Mouse (Mus musculus): ENCODE measurements around the gene Elp5. TPM values are rescaled to one million over a fixed set of nuclear protein-coding genes. Genes with fewer than 3 reads are reported as not detected.
A peak's percentile ranks its signal among the peaks of the same experiment; 100 is the strongest.
"Not testable (repeated sequence)": the region's sequence is repeated elsewhere in the genome, so short reads cannot be mapped to it uniquely, and the experiment has no call there.

The Elp5 gene
- total RNA-seq, 2 experiments from 2014 or later, result 62.7 to 81.3 TPM

DNA sequence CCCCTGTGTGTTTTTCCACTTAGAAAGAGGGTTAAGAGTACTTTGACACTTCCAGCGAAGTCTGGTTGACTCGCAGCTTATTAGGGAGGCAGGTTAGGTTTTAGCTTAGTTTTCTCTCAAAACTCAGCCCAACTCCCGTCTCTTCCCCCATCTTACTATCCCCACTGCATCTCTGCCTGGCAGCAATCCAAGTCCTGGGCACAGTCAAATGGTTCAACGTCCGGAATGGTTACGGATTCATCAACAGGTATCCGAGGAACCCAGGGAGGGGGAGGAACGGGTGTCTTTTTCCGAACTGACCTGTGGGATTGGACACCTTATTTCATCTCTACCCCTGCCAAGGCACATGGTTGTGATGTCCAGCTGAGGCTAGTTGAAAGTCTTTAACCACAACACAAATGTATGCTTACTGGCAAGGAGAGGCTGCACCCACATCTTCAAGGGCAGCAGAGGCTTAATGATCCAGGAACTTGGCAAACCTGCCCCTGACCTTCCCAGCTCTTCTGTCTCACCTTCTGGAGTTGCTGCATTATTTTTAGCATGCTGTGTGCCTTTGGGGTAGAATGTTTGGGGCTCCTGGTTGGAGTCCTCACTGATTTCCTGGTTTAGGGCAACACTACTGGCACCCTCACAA lies 45.5 kb downstream of the Elp5 start:
- no peak for DNase-seq (ENCODE audit: low spot score in 2 of 2)

DNA sequence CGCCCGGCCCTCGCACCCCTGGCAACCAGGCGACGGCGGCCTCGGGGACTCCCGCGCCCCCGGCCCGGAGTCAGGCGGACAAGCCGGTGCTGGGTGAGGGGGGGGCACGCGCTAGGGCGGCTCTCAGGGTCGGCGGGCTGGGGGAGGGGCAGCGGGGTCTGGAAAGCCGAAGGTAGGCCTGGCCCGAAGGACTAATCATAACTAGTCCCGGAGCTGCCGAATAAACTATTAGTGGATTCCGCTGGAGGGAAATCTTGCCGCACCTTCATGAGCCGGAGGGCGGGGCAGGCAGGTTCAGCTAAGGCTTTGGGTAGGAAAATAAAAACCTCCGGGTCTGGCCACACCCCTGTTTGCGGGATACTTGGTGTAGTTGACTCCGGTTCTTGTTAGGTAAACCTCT lies 46.2 kb downstream of the Elp5 start:
- DNase-seq (ENCODE audit: low spot score in 2 of 2), result no peak

DNA sequence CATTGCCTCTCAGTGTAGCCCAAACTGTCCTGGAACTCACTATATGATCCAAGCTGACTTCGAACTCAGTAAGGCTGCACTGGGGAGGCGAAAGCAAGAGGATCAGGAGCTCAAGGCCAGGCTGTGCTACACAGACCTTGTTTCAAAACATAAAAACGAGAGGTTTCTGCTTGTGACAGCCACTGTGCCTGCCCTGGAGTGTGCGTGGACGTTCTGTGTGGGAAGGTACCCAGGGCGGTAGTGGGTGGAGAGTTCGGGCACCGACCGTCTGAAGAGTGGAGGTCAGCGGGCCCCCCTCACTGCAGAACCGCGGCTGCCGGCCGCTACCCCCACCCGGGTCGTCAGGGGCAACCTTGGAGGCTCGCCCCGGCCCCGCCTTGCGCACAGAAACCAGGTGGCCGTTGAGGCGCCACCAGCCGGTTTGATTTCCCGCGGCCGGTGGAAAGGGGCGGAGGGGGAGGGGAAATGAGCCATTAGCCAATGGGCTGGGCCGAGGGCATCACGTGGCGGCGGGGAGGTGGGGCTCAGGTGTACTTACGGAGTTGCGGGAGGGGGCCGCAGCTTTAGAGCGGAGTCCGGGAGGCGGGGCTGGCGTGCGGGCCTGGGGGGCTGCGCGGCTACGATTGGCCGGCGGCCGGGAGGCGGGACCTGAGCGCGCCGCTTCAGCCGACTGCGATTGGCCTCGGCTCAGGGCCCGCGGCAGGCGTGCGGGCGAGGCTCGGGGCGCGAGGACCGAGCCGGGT lies 47.0 kb downstream of the Elp5 start, which contains the start of gene Ybx2:
TSS of gene Ybx2 (plus strand) at position 660 of the 743 bp plus-strand sequence.
- DNase-seq (ENCODE audit: low spot score in 2 of 2), result peak; percentile 79 to 81

DNA sequence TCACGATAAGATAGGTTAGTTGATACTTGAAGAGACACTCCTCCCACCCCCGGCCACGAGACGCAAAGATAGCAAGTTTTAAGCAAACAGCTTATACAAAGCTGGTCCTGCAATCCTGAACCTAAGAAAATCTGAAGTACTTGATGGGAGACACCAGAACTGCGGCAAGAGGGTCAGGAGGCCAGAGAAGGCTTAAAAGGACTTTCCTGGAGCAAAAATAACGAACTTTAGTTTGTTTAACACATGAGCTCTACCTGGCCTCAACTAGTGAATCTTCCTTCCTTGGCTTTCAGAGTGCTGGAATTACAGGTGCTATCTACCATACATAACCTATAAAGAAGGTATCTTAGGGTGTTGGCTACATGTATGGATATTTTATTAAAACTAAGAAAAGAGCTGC lies 47.6 kb downstream of the Elp5 start:
- no peak for DNase-seq (ENCODE audit: low spot score in 2 of 2)

DNA sequence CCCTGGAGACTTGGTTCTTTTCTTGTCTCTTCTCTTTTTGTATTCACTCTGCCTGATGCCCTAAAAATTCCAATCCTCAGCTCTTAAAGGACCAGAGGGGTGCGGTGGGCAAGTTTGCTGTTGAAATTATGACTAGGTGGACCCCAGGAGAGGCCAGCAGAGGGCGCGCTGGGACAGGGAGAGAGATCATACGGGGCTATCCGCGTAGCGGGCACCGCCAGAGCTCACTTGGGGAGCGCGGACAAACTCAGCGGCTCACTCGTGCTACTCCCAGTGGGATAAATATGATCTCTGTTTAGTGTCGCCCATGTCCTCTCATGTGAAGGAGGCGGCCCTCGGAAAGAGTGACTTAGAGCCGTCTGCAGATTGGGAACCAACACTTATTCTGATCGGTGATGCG lies 48.1 kb downstream of the Elp5 start:
- peak; percentile 95 to 98 for DNase-seq (ENCODE audit: low spot score in 2 of 2)

DNA sequence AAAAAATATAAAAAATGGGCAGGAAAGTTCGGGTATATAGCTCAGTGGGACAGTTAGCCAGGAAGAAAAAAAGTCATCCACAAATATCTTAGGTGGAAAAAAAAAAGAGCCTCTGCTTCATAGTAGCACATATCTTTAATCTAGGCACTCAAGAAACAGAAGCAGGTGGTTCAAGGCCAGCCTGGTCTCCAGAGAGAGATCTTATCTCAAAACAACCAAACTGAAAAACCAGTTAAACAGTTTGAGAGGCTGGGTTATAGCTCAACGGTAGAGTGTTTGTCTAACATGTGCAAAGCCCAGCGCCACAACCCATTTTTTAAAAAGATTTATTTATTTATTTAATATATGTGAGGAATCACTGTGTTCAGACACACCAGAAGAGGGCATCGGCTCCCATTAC lies 49.3 kb downstream of the Elp5 start:
- DNase-seq (ENCODE audit: low spot score in 2 of 2), result no peak

DNA sequence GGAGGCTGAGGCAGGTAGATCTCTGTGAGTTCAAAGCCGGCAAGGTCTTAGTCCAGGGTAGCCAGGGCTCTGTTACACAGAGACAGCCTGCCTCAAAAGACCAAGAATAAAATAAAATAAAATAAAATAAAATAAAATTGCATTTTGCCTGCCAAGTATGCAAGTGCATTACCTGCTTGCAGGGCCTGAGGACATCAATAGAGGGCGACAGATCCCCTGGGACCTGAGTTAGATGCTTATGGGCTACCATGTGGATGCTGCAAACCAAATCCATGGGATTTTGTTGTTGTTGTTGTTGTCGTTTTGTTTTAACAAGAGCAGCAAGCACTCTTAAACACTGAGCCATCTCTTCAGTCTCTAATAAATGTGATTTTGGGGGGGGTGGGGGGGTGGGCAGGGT lies 50.1 kb downstream of the Elp5 start:
- DNase-seq (ENCODE audit: low spot score in 2 of 2), result no peak

DNA sequence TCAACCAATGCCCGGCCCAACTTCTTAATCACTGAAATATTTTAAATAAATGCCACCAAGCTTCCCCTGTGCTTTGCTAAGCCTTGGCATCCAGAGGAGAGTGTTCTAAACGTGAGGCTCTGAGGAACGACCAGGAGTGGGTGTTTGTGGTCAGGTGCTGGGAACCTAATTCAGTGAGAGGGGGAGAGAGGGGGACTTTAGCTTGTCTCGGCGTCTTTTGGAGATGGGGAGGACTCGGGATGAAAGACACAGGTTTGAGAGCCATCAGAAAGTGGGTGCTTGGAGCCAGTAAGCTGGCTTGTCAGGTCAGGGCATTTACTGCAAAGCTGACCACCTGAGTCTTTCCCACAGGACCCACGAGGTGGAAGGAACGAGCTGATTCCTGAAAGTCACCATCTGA lies 50.5 kb downstream of the Elp5 start:
- no peak for DNase-seq (ENCODE audit: low spot score in 2 of 2)

DNA sequence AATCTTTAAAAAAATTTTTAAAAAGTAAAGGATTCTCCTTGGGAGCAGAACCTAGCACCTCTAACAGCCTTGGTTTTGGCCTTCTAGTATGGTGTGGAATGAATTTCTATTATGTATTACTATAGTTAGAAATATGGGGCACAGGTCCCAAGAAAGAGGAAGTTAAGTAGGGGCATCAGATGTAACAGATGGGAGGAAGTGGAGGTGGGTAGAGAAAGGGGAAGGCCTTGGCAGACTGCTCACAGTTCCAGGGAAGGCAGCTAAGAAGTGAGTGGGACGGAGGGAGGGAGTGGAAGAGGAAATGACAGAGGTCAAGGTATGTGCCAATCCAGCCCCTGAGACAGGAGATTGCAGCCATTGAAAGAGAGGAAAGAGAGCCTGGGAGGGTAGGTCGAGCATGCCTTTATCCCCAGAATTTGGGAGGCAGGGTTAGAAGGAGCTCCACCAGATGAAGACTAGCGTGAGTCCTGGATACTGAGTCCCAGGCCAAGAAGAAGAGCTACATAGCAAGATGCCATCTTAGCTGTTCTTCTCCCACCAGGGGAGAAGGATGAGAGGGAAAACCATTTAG lies 51.3 kb downstream of the Elp5 start:
- DNase-seq (ENCODE audit: low spot score in 2 of 2), result no peak

DNA sequence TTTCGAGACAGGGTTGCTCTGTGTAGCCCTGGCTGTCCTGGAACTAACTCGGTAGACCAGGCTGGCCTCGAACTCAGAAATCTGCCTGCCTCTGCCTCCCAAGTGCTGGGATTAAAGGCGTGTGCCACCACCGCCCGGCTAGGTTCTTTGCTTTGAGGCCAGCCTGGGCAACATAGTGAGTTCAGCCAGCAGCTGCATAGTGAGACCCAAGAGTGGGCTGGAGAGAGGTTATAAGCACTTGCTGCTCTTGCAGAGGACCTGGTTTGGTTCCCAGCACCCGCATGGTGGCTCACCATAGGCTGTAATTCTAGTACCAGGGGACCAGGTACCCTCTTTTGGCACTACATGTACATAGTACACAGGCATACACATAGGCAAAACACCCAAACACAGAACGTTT lies 52.1 kb downstream of the Elp5 start:
- not testable (repeated sequence) for DNase-seq (ENCODE audit: low spot score in 2 of 2)

DNA sequence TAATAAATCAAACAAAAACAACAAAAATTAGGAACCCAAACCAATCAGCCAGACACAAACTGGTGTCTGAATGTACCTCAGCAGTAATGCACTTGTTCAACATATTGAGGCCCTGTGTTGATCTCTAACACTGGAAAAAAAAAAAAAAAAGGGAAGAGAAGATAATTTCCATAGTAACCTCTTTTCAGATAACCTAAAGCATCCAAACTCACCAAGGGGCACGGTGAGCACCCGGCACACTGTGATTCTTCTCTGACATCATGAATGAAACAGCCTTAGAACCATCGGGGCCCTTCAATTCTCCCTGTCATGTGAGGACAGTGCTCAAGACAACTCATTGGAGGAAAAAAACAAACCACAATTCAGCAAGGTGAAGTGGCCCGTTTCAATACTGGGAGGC lies 52.6 kb downstream of the Elp5 start:
- no peak for DNase-seq (ENCODE audit: low spot score in 2 of 2)

DNA sequence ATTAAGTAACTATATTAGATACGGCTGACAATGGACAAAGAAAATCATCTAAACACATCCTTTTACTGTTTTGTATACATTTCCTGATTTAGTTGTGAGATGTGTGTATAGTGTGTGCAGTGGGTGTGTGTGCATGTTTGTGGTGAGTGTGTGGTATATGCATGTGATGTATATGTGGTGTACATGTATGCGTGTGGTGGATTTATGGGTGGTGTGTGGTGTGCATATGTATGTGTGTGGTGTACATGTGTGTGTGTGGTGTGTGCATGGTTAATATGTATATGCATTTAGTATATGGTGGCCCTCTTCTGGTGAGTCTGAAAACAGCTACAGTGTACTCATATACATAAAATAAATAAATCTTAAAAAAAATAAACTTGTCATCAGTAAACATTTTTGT lies 54.8 kb downstream of the Elp5 start:
- no peak for DNase-seq (ENCODE audit: low spot score in 2 of 2)

DNA sequence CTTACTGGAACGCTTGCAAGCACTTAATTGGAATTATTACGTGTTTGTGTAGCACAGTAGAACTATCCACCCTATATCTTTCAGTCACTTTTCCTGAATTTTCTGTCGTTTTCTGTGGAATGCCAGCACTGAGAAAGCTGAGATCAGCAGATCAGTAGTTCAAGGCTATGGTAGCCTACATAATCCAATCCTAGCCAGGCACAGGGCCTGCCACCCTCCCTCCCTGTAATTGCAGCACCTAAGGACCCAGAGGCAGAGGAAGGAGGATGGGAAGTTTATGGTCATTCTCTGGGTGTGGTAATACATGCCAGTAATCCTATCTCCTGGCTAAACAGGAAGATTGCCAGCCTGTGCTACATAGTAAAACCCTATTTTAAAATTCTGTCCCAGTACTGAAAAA lies 59.5 kb downstream of the Elp5 start:
- no peak for DNase-seq (ENCODE audit: low spot score in 2 of 2)

DNA sequence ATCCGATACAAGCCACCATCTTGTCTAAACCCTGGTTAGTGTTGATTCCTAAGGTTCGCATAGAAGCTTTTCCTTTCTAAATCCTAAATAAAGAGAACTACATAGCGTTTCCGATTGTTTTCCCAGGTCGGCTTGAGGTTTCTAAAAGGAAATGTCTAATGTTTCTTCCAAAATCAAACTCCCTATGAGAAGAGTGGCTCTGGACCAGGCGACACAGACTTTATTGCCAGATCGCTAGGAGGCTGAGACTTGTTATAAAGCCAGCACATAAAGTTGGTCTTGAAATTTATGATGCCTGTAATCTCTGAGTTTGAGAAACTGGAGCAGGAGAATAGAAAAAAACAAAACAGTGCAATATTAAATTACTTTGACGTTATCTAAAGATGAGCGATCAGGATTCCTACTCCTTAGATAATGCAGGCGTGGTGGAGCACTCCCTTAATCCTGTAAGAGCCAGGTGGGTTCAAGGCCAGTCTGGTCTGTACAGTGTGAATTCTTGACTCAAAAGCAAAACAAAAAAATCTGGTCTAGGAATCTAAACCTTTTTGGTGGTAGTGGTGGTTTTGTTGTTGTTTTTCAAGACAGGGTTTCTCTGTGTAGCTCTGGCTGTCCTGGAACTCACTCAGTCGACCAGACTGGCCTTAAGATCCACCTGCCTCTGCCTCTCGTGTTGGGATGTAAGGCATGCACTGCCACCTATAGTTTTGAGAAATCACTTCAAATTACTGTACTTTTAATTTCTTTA lies 60.1 kb downstream of the Elp5 start:
- DNase-seq (ENCODE audit: low spot score in 2 of 2), result peak in 1 of 2 experiments; percentile 23

DNA sequence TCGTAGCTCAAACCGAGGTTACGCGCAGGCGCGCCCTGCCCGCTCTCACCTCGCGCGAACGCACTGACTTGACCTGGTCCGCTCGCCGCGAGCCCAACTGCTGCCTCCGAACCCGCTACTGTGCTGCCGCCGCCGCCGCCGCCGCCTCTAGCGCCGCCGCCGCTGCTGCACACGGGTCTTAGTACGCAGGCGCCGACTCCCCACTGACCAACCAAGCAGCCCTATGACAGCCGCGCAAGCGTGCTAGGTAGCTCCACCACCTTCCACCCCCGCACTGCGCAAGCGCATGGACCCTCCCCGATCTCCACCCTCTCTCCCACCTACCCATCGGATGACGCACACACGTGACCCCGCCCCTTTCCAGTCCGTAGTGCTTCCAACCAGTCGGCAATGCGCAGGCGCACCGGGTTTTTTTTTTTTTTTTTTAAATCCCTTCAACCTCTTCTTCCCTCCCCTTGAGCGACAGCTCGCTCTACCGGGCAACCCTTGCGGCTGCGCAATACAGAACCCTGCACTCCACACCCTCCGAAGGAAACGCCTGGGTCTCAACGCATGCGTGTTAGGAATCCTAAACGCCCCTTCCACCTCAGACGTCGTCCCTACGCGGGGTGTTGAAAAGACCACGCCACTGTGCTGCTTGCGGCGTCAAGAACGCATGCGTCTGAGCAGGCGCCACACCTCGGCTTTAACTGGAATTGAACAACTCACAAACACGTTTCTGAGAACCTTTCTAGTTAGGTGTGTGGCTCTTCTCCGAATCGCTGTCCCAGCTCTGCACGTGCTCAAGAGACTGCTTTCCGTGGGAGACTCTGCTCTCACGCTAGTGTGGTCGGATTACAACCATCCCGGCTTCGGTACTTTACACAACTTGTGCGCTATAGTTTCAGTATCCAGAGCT lies 61.0 kb downstream of the Elp5 start, which contains the start of gene Eif5a:
TSS of gene Eif5a (minus strand) at position 845 of the 898 bp plus-strand sequence.
- peak; percentile 100 for DNase-seq (ENCODE audit: low spot score in 2 of 2)

DNA sequence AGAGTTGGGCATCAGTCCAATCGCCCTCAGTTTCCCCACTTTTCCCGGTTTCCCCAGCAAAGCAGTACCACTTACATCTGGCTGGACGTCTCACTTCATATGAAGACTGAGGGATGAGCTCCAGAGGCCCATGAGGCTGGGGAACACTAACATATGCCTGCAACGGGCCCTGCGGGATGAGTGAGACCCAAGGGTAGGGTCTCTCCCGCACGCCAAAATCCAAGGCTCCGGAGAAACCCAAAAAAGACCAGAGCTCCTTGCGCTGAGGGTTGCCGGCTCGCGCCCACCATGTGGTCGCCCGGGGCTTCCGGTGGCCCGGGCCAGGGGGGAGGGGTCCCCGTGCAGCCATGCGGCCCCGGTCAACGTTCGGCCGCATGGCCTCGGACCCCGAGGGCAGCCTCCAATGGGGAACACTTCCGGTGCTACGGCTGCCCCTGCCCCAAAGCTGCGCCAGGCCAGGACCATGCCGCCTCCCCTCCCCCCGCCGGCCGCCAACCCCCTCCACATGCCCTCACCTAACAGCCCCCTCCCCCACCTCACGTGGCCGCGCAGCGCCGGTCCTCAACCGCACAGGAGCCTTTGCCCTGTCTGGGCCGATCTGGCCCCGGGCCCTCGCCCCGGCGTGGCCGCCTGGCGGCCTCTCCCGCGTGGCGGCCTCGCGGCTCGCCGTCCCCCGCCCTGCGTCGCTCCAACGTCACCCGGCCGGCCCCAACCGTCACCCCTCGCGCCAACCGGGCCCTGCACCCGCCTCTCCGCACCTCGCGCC lies 61.9 kb downstream of the Elp5 start:
- peak in 1 of 2 experiments; percentile 47 for DNase-seq (ENCODE audit: low spot score in 2 of 2)

DNA sequence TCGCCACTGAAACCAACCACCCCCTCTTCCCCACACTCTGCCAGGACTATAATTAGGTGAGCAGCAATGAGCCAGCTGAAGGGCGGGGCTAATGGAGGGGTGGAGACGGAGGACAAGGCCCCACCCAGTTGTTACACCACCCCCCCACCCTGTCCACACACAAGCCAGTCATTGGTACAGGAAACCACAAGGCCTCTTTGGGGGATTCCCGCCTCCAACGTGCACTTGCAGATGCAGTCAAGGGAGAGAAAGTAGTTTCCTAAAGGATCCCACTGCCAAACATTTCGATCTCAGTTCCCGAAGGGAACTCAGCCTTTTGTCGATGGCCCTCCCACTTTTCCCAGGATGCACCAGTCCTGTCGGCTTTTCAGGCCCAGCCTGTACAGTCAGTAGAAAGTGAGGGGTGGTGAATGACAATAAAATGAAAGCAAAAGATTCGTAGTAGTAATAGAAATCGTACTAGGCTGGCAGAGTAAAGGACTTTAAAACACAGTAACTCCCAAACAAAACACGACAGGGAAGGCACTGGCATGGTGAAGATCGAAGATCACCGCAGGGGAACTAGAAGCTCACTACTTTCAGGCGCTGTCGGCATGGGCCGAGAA lies 62.6 kb downstream of the Elp5 start:
- DNase-seq (ENCODE audit: low spot score in 2 of 2), result peak; percentile 69 to 72

DNA sequence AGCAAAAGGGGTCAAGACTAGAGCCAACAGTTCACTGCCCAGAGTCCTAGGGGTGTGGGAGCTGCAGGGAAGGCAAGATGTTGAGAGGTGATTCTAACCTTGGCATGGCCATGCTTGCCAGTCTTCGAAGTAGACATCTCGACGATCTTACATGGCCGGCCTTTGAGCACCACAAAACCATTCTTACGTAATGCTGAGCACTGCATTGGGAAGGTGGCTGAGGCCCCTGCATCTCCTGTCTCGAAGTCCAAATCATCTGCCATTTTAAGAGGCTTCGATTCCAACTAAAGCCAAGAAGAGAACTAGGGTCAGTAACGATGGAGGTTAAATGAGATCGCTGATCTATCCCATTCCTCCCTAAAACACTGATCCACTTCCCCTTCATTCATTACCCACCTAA lies 63.3 kb downstream of the Elp5 start:
- DNase-seq (ENCODE audit: low spot score in 2 of 2), result no peak
